Mouse (Mus musculus): ENCODE results near the gene Ano6. TPM values are rescaled to one million over a fixed set of nuclear protein-coding genes. Genes with fewer than 3 reads are reported as not detected.

The Ano6 gene
- polyA plus RNA-seq, 1 experiment = 24.4 TPM

- TF ChIP-seq POLR2A (IDR thresholded peaks at IDR 0.05; ENCODE audit: borderline replicate concordance, control insufficient read depth, low read depth, low read length) = no peak
- no peak for TF ChIP-seq CTCF (IDR thresholded peaks at IDR 0.05; ENCODE audit: control insufficient read depth, insufficient read depth, low read length)
- no peaks in the 10 kb centered on the region; the same call in 1 of the 2 replicates for H3K4me1 ChIP-seq (ENCODE audit: control insufficient read depth, insufficient read depth, low read length)
- 85% methylated on average over 14 of the region's 14 CpGs for whole genome bisulfite sequencing
These were observed 39.0 kb downstream of the Ano6 start for GRCm38 (mm10) chr15:95829553-95830205.

DNA sequence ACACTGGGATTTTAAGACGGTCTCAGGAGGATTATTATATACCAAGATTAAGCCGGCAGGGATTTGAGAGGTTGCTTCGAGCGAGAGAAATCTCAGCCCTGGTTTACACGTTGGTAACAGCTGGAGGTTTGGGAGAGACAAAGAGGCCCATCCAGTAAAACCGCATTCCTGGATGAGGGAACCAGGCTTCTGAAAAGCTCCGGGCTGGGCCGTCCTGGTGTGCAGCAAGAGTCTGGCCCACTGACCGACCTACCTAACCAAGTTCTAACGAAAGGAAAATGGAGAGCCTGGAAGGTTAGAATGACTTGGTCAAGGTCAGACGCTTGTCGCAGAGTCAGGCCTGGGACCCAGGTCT is 39.5 kb downstream of the Ano6 start:
- WGBS = 84% methylated on average over 12 of the region's 12 CpGs
- H3K4me3 ChIP-seq (replicated peaks; ENCODE audit: control insufficient read depth, low read depth, low read length) = no peak overlapping the region
- no peak for TF ChIP-seq CTCF (IDR thresholded peaks at IDR 0.05; ENCODE audit: control insufficient read depth, insufficient read depth, low read length)
- TF ChIP-seq POLR2A (IDR thresholded peaks at IDR 0.05; ENCODE audit: borderline replicate concordance, control insufficient read depth, low read depth, low read length) = no peak
- no peaks in the 10 kb centered on the region; the same call in 1 of the 2 replicates for H3K4me1 ChIP-seq (ENCODE audit: control insufficient read depth, insufficient read depth, low read length)
- no peak overlapping the region for H3K27ac ChIP-seq (ENCODE audit: control insufficient read depth, insufficient read depth, low read depth, low read length, poor library complexity)

More at GRCm38 (mm10) chr15:95829553-95830205, 39.0 kb downstream of the Ano6 start:
- no peak overlapping the region for H3K27ac ChIP-seq (ENCODE audit: control insufficient read depth, insufficient read depth, low read depth, low read length, poor library complexity)
- H3K4me3 ChIP-seq (replicated peaks; ENCODE audit: control insufficient read depth, low read depth, low read length) = no peak overlapping the region

DNA sequence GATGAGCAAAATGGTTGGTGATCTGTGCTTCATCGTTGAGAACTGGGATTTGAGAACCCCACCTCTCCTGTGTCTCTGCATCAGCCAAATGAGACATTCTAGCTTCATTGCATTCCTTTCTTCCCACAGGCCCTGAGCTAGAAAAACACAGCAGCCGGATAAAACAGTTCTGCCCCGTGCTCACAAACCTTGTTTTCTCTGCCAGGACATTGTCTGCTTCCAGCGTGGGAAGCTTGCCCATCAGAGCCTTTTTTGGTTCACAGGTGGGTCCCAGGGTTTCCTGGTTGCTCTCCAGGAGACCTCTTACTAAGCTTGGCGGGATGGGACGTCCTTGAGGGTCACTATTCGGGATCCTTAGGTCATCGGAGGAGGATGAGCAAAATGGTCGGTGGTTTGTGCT is 42.6 kb downstream of the Ano6 start:
- 85% methylated on average over 9 of the region's 9 CpGs for WGBS
- TF ChIP-seq POLR2A (IDR thresholded peaks at IDR 0.05; ENCODE audit: borderline replicate concordance, control insufficient read depth, low read depth, low read length) (no peak), CTCF (IDR thresholded peaks at IDR 0.05; ENCODE audit: control insufficient read depth, insufficient read depth, low read length) (no peak)
- no peaks in the 10 kb centered on the region for H3K4me1 ChIP-seq (ENCODE audit: control insufficient read depth, insufficient read depth, low read length)
- H3K27ac ChIP-seq (ENCODE audit: control insufficient read depth, insufficient read depth, low read depth, low read length, poor library complexity) = no peak overlapping the region
- no peak overlapping the region for H3K4me3 ChIP-seq (replicated peaks; ENCODE audit: control insufficient read depth, low read depth, low read length)

- TF ChIP-seq POLR2A (IDR thresholded peaks at IDR 0.05; ENCODE audit: borderline replicate concordance, control insufficient read depth, low read depth, low read length) (no peak), CTCF (IDR thresholded peaks at IDR 0.05; ENCODE audit: control insufficient read depth, insufficient read depth, low read length) (no peak)
- H3K4me1 ChIP-seq (ENCODE audit: control insufficient read depth, insufficient read depth, low read length) = no peaks in the 10 kb centered on the region
- 70% methylated on average over 4 of the region's 4 CpGs for WGBS
- no peak overlapping the region for H3K4me3 ChIP-seq (replicated peaks; ENCODE audit: control insufficient read depth, low read depth, low read length)
- no peak overlapping the region for H3K27ac ChIP-seq (ENCODE audit: control insufficient read depth, insufficient read depth, low read depth, low read length, poor library complexity)
These were observed 45.4 kb downstream of the Ano6 start for GRCm38 (mm10) chr15:95836077-95836476.

GRCm38 (mm10) chr15:95836646-95837434 is 46.2 kb downstream of the Ano6 start:
- WGBS = 32% methylated on average over 13 of the region's 13 CpGs
- H3K27ac ChIP-seq (ENCODE audit: control insufficient read depth, insufficient read depth, low read depth, low read length, poor library complexity) = no peak overlapping the region
- no peak overlapping the region for H3K4me3 ChIP-seq (replicated peaks; ENCODE audit: control insufficient read depth, low read depth, low read length)
- TF ChIP-seq CTCF (IDR thresholded peaks at IDR 0.05; ENCODE audit: control insufficient read depth, insufficient read depth, low read length) (no peak), POLR2A (IDR thresholded peaks at IDR 0.05; ENCODE audit: borderline replicate concordance, control insufficient read depth, low read depth, low read length) (no peak)
- H3K4me1 ChIP-seq (ENCODE audit: control insufficient read depth, insufficient read depth, low read length) = no peaks in the 10 kb centered on the region

- 79% methylated on average over 1 of the region's 1 CpGs for WGBS
- Histone ChIP-seq H3K27ac (ENCODE audit: control insufficient read depth, insufficient read depth, low read depth, low read length, poor library complexity) (no peak overlapping the region), H3K4me1 (ENCODE audit: control insufficient read depth, insufficient read depth, low read length) (no peaks in the 10 kb centered on the region), H3K4me3 (replicated peaks; ENCODE audit: control insufficient read depth, low read depth, low read length) (no peak overlapping the region)
- TF ChIP-seq CTCF (IDR thresholded peaks at IDR 0.05; ENCODE audit: control insufficient read depth, insufficient read depth, low read length) = no peak
- no peak for TF ChIP-seq POLR2A (IDR thresholded peaks at IDR 0.05; ENCODE audit: borderline replicate concordance, control insufficient read depth, low read depth, low read length)
These were observed 46.9 kb downstream of the Ano6 start for GRCm38 (mm10) chr15:95837570-95837969.

DNA sequence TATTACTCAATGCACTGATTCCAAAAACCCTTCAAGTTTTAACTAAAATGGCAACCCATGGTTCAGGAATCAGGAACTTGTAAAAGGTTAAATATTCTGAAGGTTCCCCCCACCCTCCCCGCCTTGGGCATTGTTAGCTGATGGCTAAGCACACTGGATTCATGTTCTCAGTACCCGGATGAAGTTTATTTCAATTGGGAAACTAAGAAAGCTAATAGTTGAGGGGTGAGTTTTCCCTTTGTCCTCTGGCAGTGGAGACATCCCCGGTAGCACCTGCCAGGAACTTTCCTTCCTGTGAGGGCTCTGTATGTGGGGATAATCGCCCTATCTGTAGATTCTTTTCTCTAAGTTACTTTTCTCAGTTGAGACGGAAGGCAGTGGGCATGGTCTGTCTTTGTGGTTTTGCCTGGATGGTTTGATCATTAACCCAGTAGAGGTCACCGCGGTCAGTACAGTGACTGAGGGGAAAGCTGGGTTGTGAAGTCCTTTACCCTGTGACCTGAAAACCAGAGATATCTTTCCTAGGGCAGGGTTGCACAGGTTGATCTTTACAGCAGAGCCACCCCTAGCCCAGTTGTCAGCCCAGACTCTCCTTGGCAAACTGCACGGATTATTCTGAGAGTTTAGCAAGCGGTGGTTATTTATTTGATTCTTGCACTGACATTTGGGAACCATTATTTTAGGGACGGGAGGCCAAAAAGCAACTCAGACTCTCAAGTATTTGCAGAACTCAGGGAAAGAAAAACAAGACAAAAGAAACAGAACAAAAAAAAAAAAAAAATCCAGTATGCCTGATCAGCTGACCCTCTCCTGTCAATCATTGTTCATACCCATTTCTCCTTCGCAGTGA is 47.8 kb downstream of the Ano6 start:
- no peaks in the 10 kb centered on the region for H3K4me1 ChIP-seq (ENCODE audit: control insufficient read depth, insufficient read depth, low read length)
- 21% methylated on average over 11 of the region's 11 CpGs for WGBS
- no peak overlapping the region for H3K4me3 ChIP-seq (replicated peaks; ENCODE audit: control insufficient read depth, low read depth, low read length)
- TF ChIP-seq CTCF (IDR thresholded peaks at IDR 0.05; ENCODE audit: control insufficient read depth, insufficient read depth, low read length) = no peak
- no peak for TF ChIP-seq POLR2A (IDR thresholded peaks at IDR 0.05; ENCODE audit: borderline replicate concordance, control insufficient read depth, low read depth, low read length)
- H3K27ac ChIP-seq (ENCODE audit: control insufficient read depth, insufficient read depth, low read depth, low read length, poor library complexity) = no peak overlapping the region

- TF ChIP-seq POLR2A (IDR thresholded peaks at IDR 0.05; ENCODE audit: borderline replicate concordance, control insufficient read depth, low read depth, low read length) (no peak), CTCF (IDR thresholded peaks at IDR 0.05; ENCODE audit: control insufficient read depth, insufficient read depth, low read length) (no peak)
- H3K27ac ChIP-seq (ENCODE audit: control insufficient read depth, insufficient read depth, low read depth, low read length, poor library complexity) = no peak overlapping the region
- no peak overlapping the region for H3K4me3 ChIP-seq (replicated peaks; ENCODE audit: control insufficient read depth, low read depth, low read length)
- 74% methylated on average over 3 of the region's 3 CpGs for whole genome bisulfite sequencing
- H3K4me1 ChIP-seq (ENCODE audit: control insufficient read depth, insufficient read depth, low read length) = no peaks in the 10 kb centered on the region
These were observed 49.1 kb downstream of the Ano6 start for GRCm38 (mm10) chr15:95839789-95840188.

All from bone marrow, adult 2 months (tissue).